Mouse (Mus musculus): ENCODE measurements around the gene Slc29a1. TPM values are rescaled to one million over a fixed set of nuclear protein-coding genes. Genes with fewer than 3 reads are reported as not detected.

Gene Slc29a1
- polyA plus RNA-seq, 1 experiment from 2014 or later = 30.4 TPM

- H3K4me3 ChIP-seq (replicated peaks) = no peak overlapping the region
- H3K9ac ChIP-seq (replicated peaks) = no peak overlapping the region
- peaks cover 54% of the 10 kb centered on the region for H3K4me1 ChIP-seq (replicated peaks)
- H3K27me3 ChIP-seq = peaks cover 20% of the 10 kb centered on the region
- H3K9me3 ChIP-seq = no peaks in the 10 kb centered on the region
- 4% methylated on average over 8 of the region's 8 CpGs for WGBS
- peaks cover 1% of the 10 kb centered on the region for H3K36me3 ChIP-seq
- H3K27ac ChIP-seq = no peak overlapping the region
- 0 out of 2 replicates have a peak overlapping the region, but pooled peaks have one; percentile 5 for H3K4me2 ChIP-seq (replicated peaks)
- ATAC-seq = peak; percentile 16; the same call in 1 of the 2 replicates
These were observed 47.5 kb downstream of the Slc29a1 start for GRCm38 (mm10) chr17:45551816-45552451.

GRCm38 (mm10) chr17:45551249-45551796, 48.1 kb downstream of the Slc29a1 start:
- H3K9ac ChIP-seq (replicated peaks) = no peak overlapping the region
- ATAC-seq = no peak
- H3K4me3 ChIP-seq (replicated peaks) = no peak overlapping the region
- no peak overlapping the region for H3K4me2 ChIP-seq (replicated peaks)
- 42% methylated on average over 7 of the region's 7 CpGs for WGBS
- peaks cover 51% of the 10 kb centered on the region for H3K4me1 ChIP-seq (replicated peaks)
- H3K9me3 ChIP-seq = no peaks in the 10 kb centered on the region
- peaks cover 20% of the 10 kb centered on the region for H3K27me3 ChIP-seq
- H3K27ac ChIP-seq = peak overlapping the region; percentile 31; the same call in 1 of the 2 replicates
- H3K36me3 ChIP-seq = peaks cover 7% of the 10 kb centered on the region

- Histone ChIP-seq H3K27ac (no peak overlapping the region), H3K9me3 (no peaks in the 10 kb centered on the region), H3K4me2 (replicated peaks) (peak overlapping the region; percentile 68), H3K9ac (replicated peaks) (peak overlapping the region; percentile 99; the same call in 1 of the 2 replicates), H3K27me3 (peaks cover 30% of the 10 kb centered on the region), H3K36me3 (peaks cover 17% of the 10 kb centered on the region), H3K4me3 (replicated peaks) (peak overlapping the region; percentile 87), H3K4me1 (replicated peaks) (peaks cover 53% of the 10 kb centered on the region)
- no peak; the same call in 1 of the 2 replicates for ATAC-seq
- 28% methylated on average over 5 of the region's 5 CpGs for WGBS
These were observed 49.2 kb downstream of the Slc29a1 start for GRCm38 (mm10) chr17:45550253-45550652.

- H3K36me3 ChIP-seq = peaks cover 23% of the 10 kb centered on the region
- peak within 1 kb of the TSS; percentile 99 for H3K9ac ChIP-seq (replicated peaks)
- H3K9me3 ChIP-seq = no peaks in the 10 kb centered on the region
- ATAC-seq = peak; percentile 31
- peak within 1 kb of the TSS; percentile 87 for H3K4me3 ChIP-seq (replicated peaks)
- H3K27me3 ChIP-seq = peaks cover 35% of the 10 kb centered on the region
- peaks cover 55% of the 10 kb centered on the region for H3K4me1 ChIP-seq (replicated peaks)
- WGBS = 0% methylated on average over 18 of the region's 29 CpGs
- peak within 1 kb of the TSS; percentile 96 for H3K27ac ChIP-seq
- peak within 1 kb of the TSS; percentile 68 for H3K4me2 ChIP-seq (replicated peaks)
These were observed 49.7 kb downstream of the Slc29a1 start, which contains the start of gene Tmem151b for GRCm38 (mm10) chr17:45549617-45550181. TSS of gene Tmem151b (minus strand) at chr17:45549677.

GRCm38 (mm10) chr17:45548541-45549512, 50.6 kb downstream of the Slc29a1 start:
- ATAC-seq = peak; percentile 74
- peaks cover 32% of the 10 kb centered on the region for H3K36me3 ChIP-seq
- H3K9me3 ChIP-seq = no peaks in the 10 kb centered on the region
- H3K27ac ChIP-seq = peak overlapping the region; percentile 96
- peak overlapping the region; percentile 87 for H3K4me3 ChIP-seq (replicated peaks)
- 2% methylated on average over 43 of the region's 68 CpGs for WGBS
- H3K27me3 ChIP-seq = peaks cover 41% of the 10 kb centered on the region
- peak overlapping the region; percentile 68 for H3K4me2 ChIP-seq (replicated peaks)
- peaks cover 63% of the 10 kb centered on the region for H3K4me1 ChIP-seq (replicated peaks)
- H3K9ac ChIP-seq (replicated peaks) = peak overlapping the region; percentile 99

- H3K9ac ChIP-seq (replicated peaks) = no peak overlapping the region; the same call in 1 of the 2 replicates
- H3K4me2 ChIP-seq (replicated peaks) = peak overlapping the region; percentile 68
- ATAC-seq = no peak
- peaks cover 35% of the 10 kb centered on the region for H3K36me3 ChIP-seq
- no peaks in the 10 kb centered on the region for H3K9me3 ChIP-seq
- H3K27ac ChIP-seq = no peak overlapping the region
- H3K4me3 ChIP-seq (replicated peaks) = peak overlapping the region; percentile 87
- 75% methylated on average over 5 of the region's 5 CpGs for WGBS
- peaks cover 50% of the 10 kb centered on the region for H3K27me3 ChIP-seq
- peaks cover 72% of the 10 kb centered on the region for H3K4me1 ChIP-seq (replicated peaks)
These were observed 51.8 kb downstream of the Slc29a1 start for GRCm38 (mm10) chr17:45547461-45548190.

- ATAC-seq = no peak
- H3K4me1 ChIP-seq (replicated peaks) = peaks cover 70% of the 10 kb centered on the region
- WGBS = 69% methylated on average over 16 of the region's 16 CpGs
- H3K4me3 ChIP-seq (replicated peaks) = no peak overlapping the region
- peak overlapping the region; percentile 7; the same call in 1 of the 2 replicates for H3K4me2 ChIP-seq (replicated peaks)
- H3K27me3 ChIP-seq = peaks cover 52% of the 10 kb centered on the region
- peak overlapping the region; percentile 28; the same call in 1 of the 2 replicates for H3K9ac ChIP-seq (replicated peaks)
- no peak overlapping the region for H3K27ac ChIP-seq
- H3K9me3 ChIP-seq = no peaks in the 10 kb centered on the region
- peaks cover 35% of the 10 kb centered on the region for H3K36me3 ChIP-seq
These were observed 52.5 kb downstream of the Slc29a1 start for GRCm38 (mm10) chr17:45546941-45547340.

- H3K9me3 ChIP-seq = no peaks in the 10 kb centered on the region
- peaks cover 59% of the 10 kb centered on the region for H3K4me1 ChIP-seq (replicated peaks)
- peak overlapping the region; percentile 44 for H3K9ac ChIP-seq (replicated peaks)
- 10% methylated on average over 74 of the region's 74 CpGs for WGBS
- no peak for ATAC-seq
- peaks cover 35% of the 10 kb centered on the region for H3K36me3 ChIP-seq
- peaks cover 59% of the 10 kb centered on the region for H3K27me3 ChIP-seq
- peak overlapping the region; percentile 44 for H3K4me2 ChIP-seq (replicated peaks)
- H3K4me3 ChIP-seq (replicated peaks) = peak overlapping the region; percentile 20
- H3K27ac ChIP-seq = no peak overlapping the region
These were observed 54.0 kb downstream of the Slc29a1 start for GRCm38 (mm10) chr17:45545278-45545961.

- Histone ChIP-seq H3K9me3 (no peaks in the 10 kb centered on the region), H3K9ac (replicated peaks) (peak overlapping the region; percentile 44), H3K36me3 (peaks cover 35% of the 10 kb centered on the region), H3K4me3 (replicated peaks) (peak overlapping the region; percentile 20), H3K4me1 (replicated peaks) (peaks cover 53% of the 10 kb centered on the region), H3K4me2 (replicated peaks) (peak overlapping the region; percentile 44), H3K27me3 (peaks cover 64% of the 10 kb centered on the region), H3K27ac (no peak overlapping the region)
- ATAC-seq = no peak
- WGBS = 3% methylated on average over 45 of the region's 46 CpGs
These were observed 54.5 kb downstream of the Slc29a1 start for GRCm38 (mm10) chr17:45544873-45545277.

- no peaks in the 10 kb centered on the region for H3K9me3 ChIP-seq
- H3K4me2 ChIP-seq (replicated peaks) = peak overlapping the region; percentile 44
- H3K27ac ChIP-seq = 0 out of 2 replicates have a peak overlapping the region, but pooled peaks have one; percentile 14
- H3K4me3 ChIP-seq (replicated peaks) = peak overlapping the region; percentile 20
- H3K27me3 ChIP-seq = peaks cover 71% of the 10 kb centered on the region
- peaks cover 35% of the 10 kb centered on the region for H3K36me3 ChIP-seq
- WGBS = 8% methylated on average over 24 of the region's 24 CpGs
- ATAC-seq = 0 out of 2 replicates have a peak, but pooled peaks have one; percentile 2
- peak overlapping the region; percentile 44 for H3K9ac ChIP-seq (replicated peaks)
- H3K4me1 ChIP-seq (replicated peaks) = peaks cover 51% of the 10 kb centered on the region
These were observed 55.2 kb downstream of the Slc29a1 start for GRCm38 (mm10) chr17:45544001-45544872.

All from midbrain, embryonic 13.5 days (tissue).